Mouse (Mus musculus) spleen, adult 2 months (tissue): ENCODE results near the gene Scn8a.

Source experiments
- CTCF ChIP-seq: fragments of 200-500 bp; IDR thresholded peaks from 2 replicates; pipeline ENCODE4 v1.5.1; 2011; ENCODE audit warnings: mild to moderate bottlenecking, inconsistent platforms; ENCODE audit not compliant: insufficient read depth, insufficient read length, insufficient replicate concordance; ENCODE audit errors: extremely low read depth
- POLR2A ChIP-seq: fragments of 200-500 bp; IDR thresholded peaks from 2 replicates; pipeline ENCODE4 v1.6.1; 2011; ENCODE audit warnings: low read depth, low read length, inconsistent platforms

DNA sequence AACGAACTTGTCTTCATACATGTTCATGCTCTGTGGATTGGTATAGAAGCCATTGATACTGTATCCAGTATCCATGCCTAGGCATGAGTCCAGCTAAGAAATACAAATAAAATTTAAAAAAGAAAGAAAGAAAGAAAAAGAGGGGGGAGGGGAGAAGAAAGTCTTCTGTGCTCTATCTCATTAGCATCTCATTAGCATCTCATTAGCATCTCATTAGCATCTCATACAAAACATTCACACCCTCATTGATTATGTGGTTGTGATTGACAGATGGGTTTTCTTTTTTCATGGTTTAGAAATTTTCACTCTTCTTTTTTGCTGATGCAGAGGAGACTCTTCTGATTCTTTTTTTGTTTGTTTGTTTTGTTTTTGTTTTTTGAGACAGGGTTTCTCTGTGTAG, 117.4 kb downstream of the Scn8a start:
- TF ChIP-seq POLR2A (no peak), CTCF (no peak)
